Mouse (Mus musculus) cerebellum, adult 2 months (tissue): ENCODE data around the gene Atp6v0d1. TPM values are rescaled to one million over a fixed set of nuclear protein-coding genes. Genes with fewer than 3 reads are reported as not detected.
"Not testable (repeated sequence)": the region's sequence is repeated elsewhere in the genome, so short reads cannot be mapped to it uniquely, and the experiment has no call there.

ENCODE experiments used
- DNase-seq, 2 experiments: peaks; one replicate each; pipeline ENCODE4 v3.0.0; 2021
- H3K27ac ChIP-seq: fragments of 200-500 bp; 2 replicates; pipeline ENCODE4 v1.5.1; 2012; ENCODE audit warnings: low read length, control low read depth, inconsistent platforms; ENCODE audit not compliant: insufficient read depth
- H3K27me3 ChIP-seq: fragments of 200-500 bp; 2 replicates; pipeline ENCODE4 v1.6.1; 2012; ENCODE audit warnings: inconsistent platforms, mild to moderate bottlenecking, low read length, moderate library complexity; ENCODE audit not compliant: control insufficient read depth, insufficient read depth
- H3K4me1 ChIP-seq: fragments of 200-500 bp; 2 replicates; pipeline ENCODE4 v1.6.1; 2011; ENCODE audit warnings: low read length; ENCODE audit not compliant: control insufficient read depth, insufficient read depth
- H3K4me3 ChIP-seq: fragments of 200-500 bp; replicated peaks from 2 replicates; pipeline ENCODE3; 2011; ENCODE audit warnings: mild to moderate bottlenecking, low read depth, low read length, control low read depth; ENCODE audit not compliant: insufficient read depth
- CTCF ChIP-seq: fragments of 200-500 bp; IDR thresholded peaks from 2 replicates; pipeline ENCODE4 v1.5.1; 2011; ENCODE audit warnings: low read depth, mild to moderate bottlenecking, control low read depth, low read length, moderate library complexity, borderline replicate concordance; ENCODE audit not compliant: insufficient read depth
- POLR2A ChIP-seq: fragments of 200-500 bp; IDR thresholded peaks from 2 replicates; pipeline ENCODE4 v1.6.1; 2011; ENCODE audit warnings: low read length, control low read depth, borderline replicate concordance; ENCODE audit not compliant: insufficient read depth
- WGBS: fragments of 180-500 bp; shearing (Covaris S2); methylation state at CpG from one replicate; pipeline ENCODE4 v1.1.7; 2018; 5-methylcytosine and 5-hydroxymethylcytosine counted together
- polyA plus RNA-seq: library from polyadenylated mRNA; depleted of rRNA; stranded (reverse); fragments of >200 nt; gene quantifications from 2 replicates; pipeline ENCODE4 v1.2.3, GENCODE M21; 2012

Gene Atp6v0d1
- polyA plus RNA-seq, 1 experiment: 336 TPM

DNA sequence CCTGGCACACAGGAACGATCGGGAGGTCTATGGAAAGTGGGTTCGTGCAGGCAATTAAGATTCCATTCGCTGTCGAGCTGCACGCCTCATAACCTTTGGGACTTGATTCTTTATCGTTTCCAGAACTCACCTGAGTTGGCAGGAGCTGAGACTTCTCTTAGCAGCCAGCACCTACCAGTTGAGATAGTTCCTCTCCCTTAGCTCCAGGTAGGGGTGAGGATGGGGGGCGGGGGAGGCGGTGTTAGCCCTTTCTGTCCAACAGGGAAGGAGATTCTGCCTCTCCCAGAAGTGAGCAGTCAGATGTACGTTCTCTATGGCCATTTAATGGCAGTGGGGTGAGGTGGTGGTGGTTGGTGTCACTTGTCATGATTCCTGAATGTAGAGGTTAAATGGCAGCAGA is 41.2 kb upstream of the Atp6v0d1 start:
- H3K27me3 ChIP-seq: no peaks in the 10 kb centered on the region
- H3K27ac ChIP-seq: peak overlapping the region; percentile 84
- no peak for TF ChIP-seq POLR2A
- no peak for TF ChIP-seq CTCF
- peaks cover 10% of the 10 kb centered on the region for H3K4me1 ChIP-seq
- H3K4me3 ChIP-seq: peak overlapping the region; percentile 81
- DNase-seq: no peak
- 5% methylated on average over 10 of the region's 10 CpGs for WGBS

GRCm38 (mm10) chr8:105606189-105607023 is 40.6 kb upstream of the Atp6v0d1 start:
- 1% methylated on average over 30 of the region's 30 CpGs for WGBS
- Histone ChIP-seq H3K4me1 (peaks cover 5% of the 10 kb centered on the region; the same call in 1 of the 2 replicates), H3K27ac (peak overlapping the region; percentile 96), H3K4me3 (peak overlapping the region; percentile 81), H3K27me3 (no peaks in the 10 kb centered on the region)
- no peak for TF ChIP-seq CTCF
- peak; percentile 45; the same call in 1 of the 2 replicates for TF ChIP-seq POLR2A
- DNase-seq: peak; percentile 84 to 85

- Histone ChIP-seq H3K4me3 (peak overlapping the region; percentile 81), H3K27me3 (no peaks in the 10 kb centered on the region), H3K4me1 (peaks cover 5% of the 10 kb centered on the region; the same call in 1 of the 2 replicates), H3K27ac (peak overlapping the region; percentile 96)
- TF ChIP-seq POLR2A (no peak), CTCF (no peak)
- DNase-seq: peak; percentile 61 to 68
- WGBS: 1% methylated on average over 37 of the region's 39 CpGs
Measured at GRCm38 (mm10) chr8:105605491-105606188, 39.8 kb upstream of the Atp6v0d1 start.

- TF ChIP-seq CTCF (peak; percentile 58), POLR2A (peak; percentile 71)
- WGBS: 1% methylated on average over 41 of the region's 42 CpGs
- DNase-seq: peak; percentile 75 to 81
- no peaks in the 10 kb centered on the region for H3K27me3 ChIP-seq
- H3K27ac ChIP-seq: peak within 1 kb of the TSS; percentile 96
- H3K4me1 ChIP-seq: peaks cover 5% of the 10 kb centered on the region; the same call in 1 of the 2 replicates
- H3K4me3 ChIP-seq: peak within 1 kb of the TSS; percentile 81
Measured at GRCm38 (mm10) chr8:105604804-105605381, 39.0 kb upstream of the Atp6v0d1 start, which contains the start of gene Ripor1. Gene Ripor1 (plus strand): TSS chr8:105605255.

- not testable (repeated sequence) for H3K27me3 ChIP-seq, H3K4me3 ChIP-seq, H3K27ac ChIP-seq, H3K4me1 ChIP-seq, DNase-seq
- WGBS: 84% methylated on average over 3 of the region's 3 CpGs
Measured at GRCm38 (mm10) chr8:105602540-105602939, 36.7 kb upstream of the Atp6v0d1 start.

- Histone ChIP-seq H3K4me1 (peaks cover 3% of the 10 kb centered on the region; the same call in 1 of the 2 replicates), H3K27ac (no peak overlapping the region), H3K4me3 (no peak overlapping the region), H3K27me3 (no peaks in the 10 kb centered on the region)
- TF ChIP-seq CTCF (no peak), POLR2A (no peak)
- no peak for DNase-seq
- WGBS: 76% methylated on average over 5 of the region's 5 CpGs
Measured at GRCm38 (mm10) chr8:105601301-105601700, 35.5 kb upstream of the Atp6v0d1 start.

DNA sequence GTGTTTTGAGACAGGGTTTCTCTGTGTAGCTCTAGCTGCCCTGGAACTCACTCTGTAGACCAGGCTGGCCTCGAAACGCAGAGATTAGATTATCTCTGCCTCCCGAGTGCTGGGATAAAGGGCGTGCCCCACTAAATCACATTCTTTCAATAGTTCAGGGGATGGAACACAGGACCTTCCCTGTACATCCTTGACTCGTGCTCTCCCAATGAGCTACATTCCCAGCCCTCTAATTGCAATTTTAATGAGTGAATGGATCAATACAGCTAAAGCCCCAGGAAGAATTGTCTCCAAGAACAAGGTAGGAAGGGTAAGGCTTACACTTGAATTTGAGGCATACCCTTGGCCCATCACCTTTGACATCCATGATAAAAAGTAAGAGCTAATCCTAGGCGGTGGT is 32.9 kb upstream of the Atp6v0d1 start:
- Histone ChIP-seq H3K27ac (no peak overlapping the region), H3K4me1 (peaks cover 3% of the 10 kb centered on the region; the same call in 1 of the 2 replicates), H3K4me3 (no peak overlapping the region), H3K27me3 (no peaks in the 10 kb centered on the region)
- WGBS: 92% methylated on average over 6 of the region's 6 CpGs
- TF ChIP-seq POLR2A (no peak), CTCF (no peak)
- DNase-seq: no peak
